Mouse (Mus musculus) thymus, adult 2 months (tissue): Measurements from ENCODE around the gene Cdk5r1. TPM values are rescaled to one million over a fixed set of nuclear protein-coding genes. Genes with fewer than 3 reads are reported as not detected.
A peak's percentile ranks its signal among the peaks of the same experiment; 100 is the strongest.

ENCODE experiments used
- DNase-seq: peaks from one replicate; pipeline ENCODE4 v3.0.0; 2021
- H3K27ac ChIP-seq: fragments of 200-500 bp; 2 replicates; pipeline ENCODE4 v1.5.1; 2012; ENCODE audit warnings: low read length, control low read depth; ENCODE audit not compliant: control insufficient read depth, insufficient read depth
- H3K27me3 ChIP-seq: fragments of 200-500 bp; 2 replicates; pipeline ENCODE4 v1.6.1; 2012; ENCODE audit warnings: mild to moderate bottlenecking, low read length, moderate library complexity, mixed read lengths; ENCODE audit not compliant: control insufficient read depth, insufficient read depth
- H3K36me3 ChIP-seq: fragments of 200-500 bp; 2 replicates; pipeline ENCODE4 v1.6.1; 2012; ENCODE audit warnings: mild to moderate bottlenecking, low read length, moderate library complexity; ENCODE audit not compliant: control insufficient read depth, insufficient read depth
- H3K4me1 ChIP-seq: fragments of 200-500 bp; replicated peaks from 2 replicates; pipeline ENCODE4 v1.6.1; 2012; ENCODE audit warnings: low read length; ENCODE audit not compliant: control insufficient read depth, insufficient read depth
- H3K4me3 ChIP-seq: fragments of 200-500 bp; 2 replicates; pipeline ENCODE4 v1.5.1; 2012; ENCODE audit warnings: mild to moderate bottlenecking, low read length, control low read depth, moderate library complexity; ENCODE audit not compliant: control insufficient read depth, insufficient read depth
- CTCF ChIP-seq: fragments of 200-500 bp; IDR thresholded peaks from 2 replicates; pipeline ENCODE4 v1.5.1; 2012; ENCODE audit warnings: mild to moderate bottlenecking, control low read depth, low read length, moderate library complexity, borderline replicate concordance; ENCODE audit not compliant: control insufficient read depth, poor library complexity, insufficient read depth; ENCODE audit errors: extremely low read depth
- POLR2A ChIP-seq: fragments of 200-500 bp; IDR thresholded peaks from 2 replicates; pipeline ENCODE4 v1.6.1; 2012; ENCODE audit warnings: mild to moderate bottlenecking, low read length, control low read depth, moderate library complexity; ENCODE audit not compliant: control insufficient read depth, poor library complexity, insufficient read depth; ENCODE audit errors: extremely low read depth
- WGBS: fragments of 180-500 bp; shearing (Covaris S2); methylation state at CpG from one replicate; pipeline ENCODE4 v1.1.7; 2018; 5-methylcytosine and 5-hydroxymethylcytosine counted together
- polyA plus RNA-seq: library from polyadenylated mRNA; depleted of rRNA; stranded (reverse); fragments of >200 nt; gene quantifications from 2 replicates; pipeline ENCODE4 v1.2.3, GENCODE M21; 2012

Cdk5r1 gene
- polyA plus RNA-seq, 1 experiment = 10.8 TPM

GRCm38 (mm10) chr11:80487904-80488587, 11.2 kb downstream of the Cdk5r1 start:
- no peak overlapping the region for H3K27ac ChIP-seq
- DNase-seq = no peak
- no peak overlapping the region for H3K4me3 ChIP-seq
- WGBS = 91% methylated on average over 15 of the region's 15 CpGs
- H3K4me1 ChIP-seq = peaks cover 35% of the 10 kb centered on the region
- no peak for TF ChIP-seq CTCF
- no peak for TF ChIP-seq POLR2A
- H3K36me3 ChIP-seq = no peaks in the 10 kb centered on the region
- no peaks in the 10 kb centered on the region for H3K27me3 ChIP-seq

- peak overlapping the region; percentile 28; the same call in 1 of the 2 replicates for H3K27ac ChIP-seq
- no peak overlapping the region; the same call in 1 of the 2 replicates for H3K4me3 ChIP-seq
- TF ChIP-seq CTCF (0 out of 2 replicates have a peak, but pooled peaks have one; percentile 16), POLR2A (no peak)
- H3K4me1 ChIP-seq = peaks cover 35% of the 10 kb centered on the region
- H3K36me3 ChIP-seq = no peaks in the 10 kb centered on the region
- WGBS = 11% methylated on average over 12 of the region's 12 CpGs
- no peaks in the 10 kb centered on the region for H3K27me3 ChIP-seq
- DNase-seq = peak; percentile 56
These were observed 12.5 kb downstream of the Cdk5r1 start for GRCm38 (mm10) chr11:80489172-80489881.

GRCm38 (mm10) chr11:80489882-80490196, 13.0 kb downstream of the Cdk5r1 start:
- no peaks in the 10 kb centered on the region for H3K27me3 ChIP-seq
- TF ChIP-seq CTCF (no peak), POLR2A (no peak)
- H3K36me3 ChIP-seq = no peaks in the 10 kb centered on the region
- no peak overlapping the region for H3K4me3 ChIP-seq
- peak; percentile 42 for DNase-seq
- H3K27ac ChIP-seq = peak overlapping the region; percentile 28; the same call in 1 of the 2 replicates
- peaks cover 35% of the 10 kb centered on the region for H3K4me1 ChIP-seq
- 6% methylated on average over 5 of the region's 5 CpGs for WGBS

- 88% methylated on average over 10 of the region's 10 CpGs for WGBS
- no peak for TF ChIP-seq POLR2A
These were observed 14.0 kb downstream of the Cdk5r1 start for GRCm38 (mm10) chr11:80490831-80491230.

GRCm38 (mm10) chr11:80493186-80493585, 16.4 kb downstream of the Cdk5r1 start:
- DNase-seq = no peak
- Histone ChIP-seq H3K27me3 (no peaks in the 10 kb centered on the region), H3K36me3 (no peaks in the 10 kb centered on the region)

More at GRCm38 (mm10) chr11:80490831-80491230, 14.0 kb downstream of the Cdk5r1 start:
- H3K36me3 ChIP-seq = no peaks in the 10 kb centered on the region
- no peak overlapping the region for H3K4me3 ChIP-seq
- H3K27ac ChIP-seq = no peak overlapping the region
- DNase-seq = no peak
- no peaks in the 10 kb centered on the region for H3K27me3 ChIP-seq
- peaks cover 35% of the 10 kb centered on the region for H3K4me1 ChIP-seq

GRCm38 (mm10) chr11:80494852-80495251, 18.0 kb downstream of the Cdk5r1 start:
- WGBS = 85% methylated on average over 9 of the region's 9 CpGs
- Histone ChIP-seq H3K27me3 (no peaks in the 10 kb centered on the region), H3K4me1 (peaks cover 6% of the 10 kb centered on the region), H3K36me3 (no peaks in the 10 kb centered on the region), H3K27ac (no peak overlapping the region), H3K4me3 (no peak overlapping the region)
- no peak for TF ChIP-seq CTCF
- TF ChIP-seq POLR2A = no peak
- no peak for DNase-seq

More at GRCm38 (mm10) chr11:80493186-80493585, 16.4 kb downstream of the Cdk5r1 start:
- Histone ChIP-seq H3K4me1 (peaks cover 22% of the 10 kb centered on the region), H3K27ac (no peak overlapping the region), H3K4me3 (no peak overlapping the region)
- WGBS = over 99% methylated on average over 5 of the region's 5 CpGs
- TF ChIP-seq POLR2A (no peak), CTCF (no peak)
